Mouse (Mus musculus) B cell, adult (primary cell): ENCODE data around the gene 4930572O03Rik. TPM values are rescaled to one million over a fixed set of nuclear protein-coding genes. Genes with fewer than 3 reads are reported as not detected.

Experiments used
- total RNA-seq: library from RNA; stranded (reverse); gene quantifications from 4 replicates; pipeline ENCODE4 v1.2.4, GENCODE M21; 2023; ENCODE audit not compliant: inconsistent age

4930572O03Rik gene
- total RNA-seq, result not detected in 4 replicates

GRCm38 (mm10) chr5:15656959-15657358, at the start of gene 4930572O03Rik:
Gene 4930572O03Rik, minus strand, starts transcription at chr5:15657059.

GRCm38 (mm10) chr5:15618764-15619163, 38.1 kb downstream of the 4930572O03Rik start, which contains the start of gene Speer4d:
Gene Speer4d, plus strand, starts transcription at chr5:15619064.

Other genes starting within 250 kb of the 4930572O03Rik start
- gene Gm21149, start 180.5 kb downstream of the 4930572O03Rik start, total RNA-seq, result not detected in 4 replicates
- gene Gm21190, start 127.8 kb downstream of the 4930572O03Rik start, total RNA-seq, result not detected in 4 replicates
- not detected in 4 replicates for gene Gm21083, start 79.7 kb downstream of the 4930572O03Rik start, total RNA-seq
- not detected in 4 replicates for gene Speer4d, start 38.0 kb downstream of the 4930572O03Rik start, total RNA-seq
- not detected in 4 replicates for gene Speer4c, start 57.2 kb upstream of the 4930572O03Rik start, total RNA-seq